Mouse (Mus musculus): ENCODE data around the gene L3mbtl1.
A peak's percentile ranks its signal among the peaks of the same experiment; 100 is the strongest.

DNA sequence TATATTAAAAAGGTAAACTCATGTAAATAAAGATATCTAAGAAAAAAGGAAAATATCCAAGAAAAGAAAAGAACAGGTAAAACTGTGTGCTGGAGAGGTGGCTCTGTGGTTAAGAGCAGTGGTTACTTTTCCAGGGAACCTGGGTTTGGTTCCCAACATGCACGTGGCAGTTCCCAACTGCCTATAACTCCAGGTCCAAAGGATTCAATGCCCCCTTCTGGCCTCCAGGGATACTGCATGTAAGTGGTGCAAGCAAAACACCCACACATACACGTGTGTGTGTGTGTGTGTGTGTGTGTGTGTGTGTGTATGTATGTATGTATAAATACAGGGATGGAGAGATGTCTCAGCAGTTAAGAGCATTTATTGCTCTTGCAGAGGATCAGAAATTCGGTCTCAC lies 56.5 kb downstream of the L3mbtl1 start:
- TF ChIP-seq CTCF (conservative IDR thresholded peaks at IDR 0.05; ENCODE audit: insufficient read depth, insufficient read length, low read depth, low read length) (peak; percentile 74), POLR2A (IDR thresholded peaks at IDR 0.05; ENCODE audit: low read depth, low read length) (no peak)

Measured in kidney, adult 2 months (tissue).